Mouse (Mus musculus): ENCODE data around the gene Sirt1.
A peak's percentile ranks its signal among the peaks of the same experiment; 100 is the strongest.

Gene Sirt1

GRCm38 (mm10) chr10:63327091-63327490 lies 54.4 kb downstream of the Sirt1 start:
- DNase-seq (ENCODE audit: low spot score) = no peak

GRCm38 (mm10) chr10:63313726-63314125 lies 67.8 kb downstream of the Sirt1 start:
- DNase-seq (ENCODE audit: low spot score) = no peak

GRCm38 (mm10) chr10:63308582-63309366 lies 72.7 kb downstream of the Sirt1 start:
- DNase-seq (ENCODE audit: low spot score) = peak; percentile 75

DNA sequence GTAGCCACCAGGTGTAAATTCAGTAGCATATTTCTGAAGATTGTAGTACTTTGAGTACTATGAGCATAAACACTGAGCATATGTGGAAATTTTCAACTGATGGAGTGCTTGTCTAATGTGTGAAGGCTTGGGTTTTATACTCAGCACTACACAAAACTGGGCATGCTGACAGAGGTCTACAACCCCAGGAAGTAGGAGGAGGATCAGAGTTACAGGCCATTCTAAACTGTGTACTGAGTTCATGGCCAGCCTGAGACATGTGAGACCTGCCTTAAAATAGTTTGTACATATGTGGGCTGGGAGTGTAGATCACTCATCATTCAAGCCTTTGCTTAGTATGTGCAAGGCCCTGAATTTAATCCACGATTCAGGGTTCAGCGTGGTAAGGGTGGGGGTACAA lies 79.1 kb downstream of the Sirt1 start:
- DNase-seq (ENCODE audit: low spot score) = no peak

DNA sequence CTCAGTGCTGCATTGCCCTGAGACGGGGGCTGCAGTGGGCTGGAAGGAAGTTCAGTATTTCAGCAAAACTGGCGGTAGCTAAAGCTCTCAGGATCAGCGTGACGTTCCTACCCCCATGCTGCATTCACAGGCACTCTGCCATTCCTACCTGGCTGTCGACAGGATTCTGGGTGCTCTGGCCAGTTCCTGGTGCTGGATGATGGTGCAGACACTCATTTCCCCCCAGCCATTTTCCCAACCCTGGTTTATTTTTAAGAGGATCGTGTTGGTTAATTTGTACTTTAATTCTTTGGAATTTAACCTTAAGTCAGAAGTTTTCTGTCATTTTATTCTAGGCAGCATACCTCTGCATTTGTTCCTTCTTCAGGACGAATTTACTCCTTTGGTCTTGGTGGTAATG lies 98.7 kb downstream of the Sirt1 start:
- no peak for DNase-seq (ENCODE audit: low spot score)

- no peak for DNase-seq (ENCODE audit: low spot score)
Observed at GRCm38 (mm10) chr10:63282417-63282816, 99.1 kb downstream of the Sirt1 start.

GRCm38 (mm10) chr10:63279851-63280250 lies 101.7 kb downstream of the Sirt1 start:
- DNase-seq (ENCODE audit: low spot score) = no peak

GRCm38 (mm10) chr10:63277010-63277409 lies 104.5 kb downstream of the Sirt1 start:
- no peak for DNase-seq (ENCODE audit: low spot score)

DNA sequence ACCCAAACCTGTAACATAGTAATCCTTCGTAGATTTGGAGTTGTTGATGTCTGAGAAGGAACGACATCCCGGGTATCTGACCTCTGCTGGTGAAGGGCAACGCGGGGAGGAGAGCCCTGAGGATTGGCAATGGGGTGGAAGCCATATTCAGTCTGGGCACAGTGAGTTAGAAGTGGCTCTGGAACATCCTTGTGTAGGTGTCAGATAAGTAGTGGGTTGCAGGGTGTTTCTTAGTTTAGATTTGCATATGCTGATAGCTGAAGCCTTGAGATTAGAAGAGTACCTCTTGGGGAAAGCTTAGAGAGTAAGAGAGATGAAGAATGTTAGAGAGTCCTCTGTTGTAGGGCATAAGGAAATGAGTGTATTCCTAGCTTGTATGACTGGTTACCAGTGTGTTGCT lies 108.6 kb downstream of the Sirt1 start:
- no peak for DNase-seq (ENCODE audit: low spot score)

DNA sequence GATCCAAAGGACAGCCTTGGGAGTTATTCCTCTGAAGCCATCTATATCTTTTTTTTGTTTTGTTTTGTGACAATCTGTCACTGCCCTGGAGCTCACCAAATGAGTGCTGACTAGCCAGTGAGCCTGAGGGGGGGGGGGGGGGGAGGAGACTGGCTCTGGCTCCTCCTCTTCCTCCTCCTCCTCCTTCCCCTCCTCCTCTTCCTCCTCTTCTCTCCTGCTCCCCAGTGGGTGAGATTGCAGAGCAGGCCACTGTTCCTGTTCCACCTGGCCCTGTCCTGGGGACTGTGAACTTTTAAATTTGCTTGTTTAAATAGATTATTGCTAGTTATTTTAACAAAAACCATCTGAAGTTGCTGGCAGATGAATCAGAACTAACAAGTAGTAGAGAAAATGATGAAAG lies 109.1 kb downstream of the Sirt1 start:
- DNase-seq (ENCODE audit: low spot score) = no peak
